In genomic region chr10:42760329-42760728, GRCm38 (mm10) we compare ENCODE assay signal across 8 mouse cellular contexts. TPM values are rescaled to one million over a fixed set of nuclear protein-coding genes. Genes with fewer than 3 reads are reported as not detected.
A peak's percentile ranks its signal among the peaks of the same experiment; 100 is the strongest.
DNase-seq lines count a peak whose midpoint lies in the region; ATAC-seq lines count a peak whose summit lies in the region.

No protein-coding gene starts in this region.

- H3K9me3 ChIP-seq in heart, embryonic 13.5 days, result no peaks in the 10 kb centered on the region

- H3K4me1 ChIP-seq in heart, embryonic 13.5 days, result peaks cover 33% of the 10 kb centered on the region

- H3K27ac ChIP-seq in heart, embryonic 13.5 days (replicated peaks), result no peak overlapping the region

- H3K36me3 ChIP-seq in heart, embryonic 13.5 days, result no peaks in the 10 kb centered on the region

- H3K4me2 ChIP-seq in heart, embryonic 13.5 days, result peak overlapping the region; percentile 85

- WGBS in heart, embryonic 13.5 days, result 50% methylated on average over 8 of the region's 8 CpGs

- no peak for ATAC-seq in heart, embryonic 13.5 days (ENCODE audit: extremely low read depth, insufficient number of reproducible peaks, low FRiP score, low TSS enrichment)

- H3K9ac ChIP-seq in heart, embryonic 13.5 days, result no peak overlapping the region

- H3K4me3 ChIP-seq in heart, embryonic 13.5 days, result peak overlapping the region; percentile 90; the same call in 1 of the 2 replicates

- DNase-seq in adrenal gland, postnatal 14 days, result peak; percentile 18
- DNase-seq in adrenal gland, postnatal 4 days (ENCODE audit: low spot score in 2 of 2), result no peak
- peak; percentile 6 for DNase-seq in layer of hippocampus, adult 11-12 months (ENCODE audit: low spot score)
- DNase-seq in layer of hippocampus, adult 8-10 months (ENCODE audit: low spot score in 2 of 2), result no peak
- DNase-seq in lung, postnatal 14 days, result peak; percentile 14
- no peak for DNase-seq in urinary bladder, postnatal 10 days (ENCODE audit: low spot score)
- no peak for DNase-seq in layer of hippocampus, postnatal 36 days

- H3K27me3 ChIP-seq in heart, embryonic 13.5 days (replicated peaks), result no peaks in the 10 kb centered on the region

RNA-seq across cellular contexts. Expression of gene Sec63, which starts 1.0 kb away (rescaled TPM):
- total RNA-seq in adrenal gland, postnatal 14 days (2021), result 56.2 and 70.6 TPM in 2 replicates
- total RNA-seq in adrenal gland, postnatal 4 days (2021), result 10 to 100 TPM; 57.4 to 60.0 TPM
- total RNA-seq in layer of hippocampus, adult 8-10 months (2022), result 10 to 100 TPM; 43.7 to 50.3 (median 46.2) TPM
- 14.7 and 15.2 TPM in 2 replicates for polyA plus RNA-seq in heart, embryonic 13.5 days (2015; fragmentation: Nextera tagmentation; extraction: Ambion mirVana)
- 10 to 100 TPM; 47.2 to 51.1 TPM for total RNA-seq in layer of hippocampus, postnatal 36 days (2021)

Comparison
In these comparisons a context has a peak if more than half of its experiments do, and no peak if none do; other contexts are left out.
1. DNase-seq: peak in adrenal gland, postnatal 14 days (single experiment), layer of hippocampus, adult 11-12 months (single experiment) and lung, postnatal 14 days (single experiment); none in adrenal gland, postnatal 4 days (0 of 2), layer of hippocampus, adult 8-10 months (0 of 2), urinary bladder, postnatal 10 days (single experiment) and layer of hippocampus, postnatal 36 days (0 of 2).